Mouse (Mus musculus): Measurements from ENCODE around the gene Fbxo17. TPM values are rescaled to one million over a fixed set of nuclear protein-coding genes. Genes with fewer than 3 reads are reported as not detected.
"Not testable (repeated sequence)": the region's sequence is repeated elsewhere in the genome, so short reads cannot be mapped to it uniquely, and the experiment has no call there.

Gene Fbxo17
- polyA plus RNA-seq, 1 experiment from 2014 or later: 3.1 TPM

DNA sequence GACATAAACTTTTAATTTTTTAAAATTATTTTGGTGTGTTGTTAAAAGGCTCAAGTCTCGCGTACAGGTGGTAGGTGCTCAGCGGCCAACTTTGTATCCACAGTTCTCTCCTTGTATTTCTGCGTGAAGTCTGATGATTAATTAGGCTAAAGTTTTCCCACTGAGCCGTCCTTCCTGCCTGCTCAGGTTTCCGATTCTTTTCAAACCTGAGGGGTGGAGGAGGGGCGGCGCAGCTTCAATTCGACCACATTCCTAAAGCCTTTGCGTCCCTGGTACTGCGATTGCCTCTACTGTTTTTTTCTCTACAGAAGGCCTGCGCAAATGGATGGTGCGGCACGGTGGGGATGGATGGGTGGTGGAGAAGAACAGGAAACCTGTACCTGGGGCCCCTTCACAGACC is 22.2 kb upstream of the Fbxo17 start:
- Histone ChIP-seq H3K4me1 (replicated peaks) (peaks cover 17% of the 10 kb centered on the region), H3K4me3 (0 out of 2 replicates have a peak overlapping the region, but pooled peaks have one; percentile 61), H3K9ac (no peak overlapping the region), H3K27me3 (peaks cover 32% of the 10 kb centered on the region), H3K4me2 (no peak overlapping the region), H3K36me3 (no peaks in the 10 kb centered on the region), H3K9me3 (no peaks in the 10 kb centered on the region), H3K27ac (no peak overlapping the region)
- no peak for ATAC-seq (ENCODE audit: low FRiP score)
- 18% methylated on average over 14 of the region's 14 CpGs for WGBS

DNA sequence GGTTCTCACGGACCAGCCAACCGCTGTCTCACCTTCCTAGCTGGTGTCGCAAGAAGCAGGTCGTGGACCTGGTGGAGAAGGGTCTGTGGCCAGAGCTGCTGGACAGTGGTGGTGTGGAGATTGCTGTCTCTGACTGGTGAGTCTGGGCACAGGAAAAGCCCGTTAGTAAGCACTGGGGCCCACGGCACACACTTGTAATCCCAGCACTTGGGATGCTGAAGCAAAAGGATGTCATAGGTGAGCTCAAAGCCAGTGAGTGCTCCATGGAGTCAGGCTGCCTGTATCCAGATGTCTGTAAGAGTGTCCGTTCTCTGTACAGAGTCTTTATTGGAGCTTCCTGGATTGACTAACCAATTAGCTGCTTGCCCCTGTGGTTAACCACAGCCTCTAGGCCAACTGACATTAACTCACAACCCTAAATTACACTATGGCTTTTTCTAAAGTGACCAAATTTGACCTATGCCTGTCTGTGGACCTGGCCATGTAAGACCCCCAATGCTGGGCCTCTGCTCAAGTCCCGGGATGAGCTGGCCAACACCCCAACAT is 21.6 kb upstream of the Fbxo17 start:
- Histone ChIP-seq H3K27me3 (peaks cover 32% of the 10 kb centered on the region), H3K27ac (no peak overlapping the region), H3K4me2 (no peak overlapping the region), H3K4me1 (replicated peaks) (peaks cover 17% of the 10 kb centered on the region), H3K36me3 (0 out of 2 replicates have a peak, but pooled peaks cover 5% of the 10 kb centered on the region), H3K4me3 (no peak overlapping the region), H3K9ac (no peak overlapping the region), H3K9me3 (no peaks in the 10 kb centered on the region)
- no peak for ATAC-seq (ENCODE audit: low FRiP score)
- WGBS: 53% methylated on average over 8 of the region's 8 CpGs

GRCm38 (mm10) chr7:28697277-28697676 is 19.3 kb upstream of the Fbxo17 start:
- Histone ChIP-seq H3K4me2 (no peak overlapping the region), H3K4me3 (no peak overlapping the region), H3K9me3 (peaks cover 8% of the 10 kb centered on the region; the same call in 1 of the 2 replicates), H3K4me1 (replicated peaks) (peaks cover 17% of the 10 kb centered on the region), H3K9ac (no peak overlapping the region), H3K27me3 (peaks cover 30% of the 10 kb centered on the region), H3K27ac (no peak overlapping the region), H3K36me3 (0 out of 2 replicates have a peak, but pooled peaks cover 10% of the 10 kb centered on the region)
- ATAC-seq (ENCODE audit: low FRiP score): no peak
- 92% methylated on average over 11 of the region's 11 CpGs for WGBS

GRCm38 (mm10) chr7:28700269-28700668 is 16.3 kb upstream of the Fbxo17 start:
- Histone ChIP-seq H3K27ac (no peak overlapping the region), H3K27me3 (peaks cover 1% of the 10 kb centered on the region; the same call in 1 of the 2 replicates), H3K4me2 (no peak overlapping the region), H3K36me3 (0 out of 2 replicates have a peak, but pooled peaks cover 10% of the 10 kb centered on the region), H3K9ac (no peak overlapping the region), H3K4me3 (no peak overlapping the region), H3K9me3 (peaks cover 8% of the 10 kb centered on the region; the same call in 1 of the 2 replicates), H3K4me1 (replicated peaks) (no peaks in the 10 kb centered on the region)
- no peak for ATAC-seq (ENCODE audit: low FRiP score)
- 95% methylated on average over 4 of the region's 4 CpGs for WGBS

- not testable (repeated sequence) for H3K27me3 ChIP-seq; ATAC-seq (ENCODE audit: low FRiP score); H3K9me3 ChIP-seq; H3K4me2 ChIP-seq; H3K27ac ChIP-seq; H3K4me1 ChIP-seq (replicated peaks); H3K4me3 ChIP-seq; H3K9ac ChIP-seq; H3K36me3 ChIP-seq
- 93% methylated on average over 12 of the region's 12 CpGs for WGBS
These were observed 15.3 kb upstream of the Fbxo17 start for GRCm38 (mm10) chr7:28701306-28701705.

DNA sequence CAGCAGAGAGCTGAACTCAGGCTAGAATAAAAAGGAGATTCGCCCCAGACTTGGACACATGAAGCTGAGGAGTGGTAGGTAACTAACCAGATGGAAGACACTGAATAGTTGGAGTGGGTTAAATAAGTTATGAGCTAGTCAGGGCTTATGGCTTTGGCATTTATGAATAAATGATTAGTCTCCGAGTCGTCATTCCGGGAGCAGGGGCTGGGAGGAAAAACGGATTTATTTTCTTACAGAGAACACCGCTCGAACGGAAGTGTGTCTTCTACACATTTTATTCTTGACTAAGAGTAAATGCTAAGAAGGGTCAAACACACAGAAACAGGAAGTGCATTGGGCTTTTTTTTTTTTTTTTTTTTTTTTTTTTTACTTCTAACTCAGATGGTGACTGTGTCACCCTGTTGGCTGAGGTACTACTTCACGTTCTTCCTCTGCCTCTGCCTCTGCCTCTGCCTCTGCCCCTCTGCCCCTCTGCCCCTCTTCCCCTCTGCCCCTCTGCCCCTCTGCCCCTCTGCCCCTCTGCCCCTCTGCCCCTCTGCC is 13.9 kb upstream of the Fbxo17 start:
- no peaks in the 10 kb centered on the region for H3K27me3 ChIP-seq
- ATAC-seq (ENCODE audit: low FRiP score): no peak
- H3K36me3 ChIP-seq: 0 out of 2 replicates have a peak, but pooled peaks cover 10% of the 10 kb centered on the region
- no peaks in the 10 kb centered on the region for H3K4me1 ChIP-seq (replicated peaks)
- no peak overlapping the region for H3K9ac ChIP-seq
- H3K9me3 ChIP-seq: peaks cover 8% of the 10 kb centered on the region; the same call in 1 of the 2 replicates
- WGBS: 75% methylated on average over 9 of the region's 9 CpGs
- H3K4me2 ChIP-seq: no peak overlapping the region
- H3K4me3 ChIP-seq: no peak overlapping the region
- H3K27ac ChIP-seq: no peak overlapping the region

DNA sequence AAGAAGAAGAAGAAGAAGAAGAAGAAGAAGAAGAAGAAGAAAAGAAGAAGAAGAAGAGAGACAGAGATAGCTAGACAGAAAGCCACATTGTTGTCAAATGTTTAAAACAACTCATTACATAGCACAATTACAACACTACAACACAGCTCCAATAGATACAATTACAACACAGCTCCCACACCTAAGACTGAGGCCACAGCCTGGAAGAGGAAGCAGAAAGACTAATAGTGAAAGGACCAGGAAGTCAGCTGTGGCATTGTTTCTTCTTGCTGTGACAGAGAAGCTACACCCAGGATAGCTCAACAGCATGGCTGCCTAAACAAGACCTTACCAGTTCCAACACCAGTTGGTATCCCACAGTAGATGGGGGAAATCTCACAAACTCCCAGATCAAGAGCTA is 7.2 kb upstream of the Fbxo17 start:
- Histone ChIP-seq H3K36me3 (no peaks in the 10 kb centered on the region), H3K4me2 (no peak overlapping the region), H3K9ac (no peak overlapping the region), H3K27me3 (no peaks in the 10 kb centered on the region), H3K4me1 (replicated peaks) (no peaks in the 10 kb centered on the region), H3K27ac (no peak overlapping the region), H3K9me3 (no peaks in the 10 kb centered on the region), H3K4me3 (no peak overlapping the region)
- ATAC-seq (ENCODE audit: low FRiP score): no peak

DNA sequence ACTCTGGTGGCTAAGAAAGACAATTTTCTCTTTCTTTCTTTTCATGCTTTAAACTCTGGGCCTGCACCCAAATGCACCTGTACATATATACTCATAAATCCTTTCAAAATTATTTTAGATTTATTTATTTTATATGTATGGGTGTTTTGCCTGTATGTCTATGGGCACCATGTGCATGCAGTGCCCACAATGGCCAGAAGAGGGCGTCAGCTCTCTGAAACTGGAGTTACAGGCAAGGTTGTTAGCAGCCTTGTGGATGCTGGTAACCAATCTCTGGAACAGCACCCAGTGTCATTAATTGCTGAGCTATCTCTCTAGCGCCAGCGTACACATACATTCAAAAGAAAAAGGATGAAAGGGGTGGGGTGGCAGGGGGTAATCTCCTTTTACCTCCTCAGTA is 5.6 kb upstream of the Fbxo17 start:
- WGBS: 70% methylated on average over 3 of the region's 3 CpGs
- Histone ChIP-seq H3K9ac (no peak overlapping the region), H3K27ac (no peak overlapping the region), H3K9me3 (no peaks in the 10 kb centered on the region), H3K4me3 (no peak overlapping the region), H3K27me3 (no peaks in the 10 kb centered on the region), H3K4me1 (replicated peaks) (no peaks in the 10 kb centered on the region), H3K4me2 (no peak overlapping the region), H3K36me3 (no peaks in the 10 kb centered on the region)
- ATAC-seq (ENCODE audit: low FRiP score): no peak

DNA sequence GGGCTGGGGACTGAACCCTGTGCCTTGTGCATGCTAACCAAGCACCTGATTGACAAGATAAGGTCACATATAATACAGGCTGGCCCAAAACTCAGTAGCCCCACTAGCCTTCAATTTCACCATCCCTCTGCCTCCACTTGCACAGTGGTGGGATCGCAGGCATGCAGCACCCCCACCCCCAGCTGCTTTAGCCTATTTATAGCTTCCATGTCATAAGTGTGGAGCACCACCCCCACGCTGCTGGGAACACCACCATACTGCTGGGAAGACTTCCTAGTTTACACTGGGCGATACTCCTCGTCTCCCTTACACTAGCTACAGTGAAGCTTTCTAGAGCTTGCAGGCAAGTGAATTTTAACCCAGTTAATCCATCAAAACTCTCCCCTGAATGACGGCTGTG is 1.9 kb upstream of the Fbxo17 start:
- no peaks in the 10 kb centered on the region for H3K27me3 ChIP-seq
- ATAC-seq (ENCODE audit: low FRiP score): no peak
- no peak overlapping the region for H3K4me3 ChIP-seq
- no peak overlapping the region for H3K27ac ChIP-seq
- peaks cover 8% of the 10 kb centered on the region for H3K4me1 ChIP-seq (replicated peaks)
- no peak overlapping the region for H3K4me2 ChIP-seq
- H3K9ac ChIP-seq: no peak overlapping the region
- 87% methylated on average over 5 of the region's 5 CpGs for WGBS
- H3K9me3 ChIP-seq: no peaks in the 10 kb centered on the region
- no peaks in the 10 kb centered on the region for H3K36me3 ChIP-seq

DNA sequence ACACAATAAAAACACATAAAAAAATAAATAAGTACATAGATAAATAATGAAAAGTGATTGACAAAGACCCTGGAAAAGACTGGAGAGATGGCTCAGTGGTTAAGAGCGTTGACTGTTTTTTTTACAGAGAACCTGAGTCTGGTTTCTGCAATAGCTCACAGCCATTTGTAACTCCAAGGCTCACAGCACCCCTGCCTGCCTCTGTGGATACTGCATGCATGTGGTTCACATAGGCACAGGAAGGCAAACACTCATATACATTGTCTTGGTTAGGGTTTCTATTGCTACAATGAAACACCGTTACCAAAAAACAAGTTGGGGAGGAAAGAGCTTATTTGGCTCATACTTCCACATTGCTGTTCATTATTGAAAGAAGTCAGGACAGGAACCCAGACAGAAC is 1.0 kb upstream of the Fbxo17 start:
- 96% methylated on average over 2 of the region's 2 CpGs for WGBS
- H3K4me1 ChIP-seq (replicated peaks): peaks cover 8% of the 10 kb centered on the region
- ATAC-seq (ENCODE audit: low FRiP score): no peak
- H3K27me3 ChIP-seq: no peaks in the 10 kb centered on the region
- H3K4me3 ChIP-seq: no peak overlapping the region
- H3K9ac ChIP-seq: no peak overlapping the region
- H3K9me3 ChIP-seq: no peaks in the 10 kb centered on the region
- H3K36me3 ChIP-seq: no peaks in the 10 kb centered on the region
- no peak overlapping the region for H3K27ac ChIP-seq
- no peak overlapping the region for H3K4me2 ChIP-seq

- H3K9me3 ChIP-seq: no peaks in the 10 kb centered on the region
- H3K36me3 ChIP-seq: no peaks in the 10 kb centered on the region
- no peaks in the 10 kb centered on the region for H3K27me3 ChIP-seq
- no peak overlapping the region for H3K27ac ChIP-seq
- H3K4me3 ChIP-seq: no peak overlapping the region
- WGBS: 89% methylated on average over 10 of the region's 10 CpGs
- no peak for ATAC-seq (ENCODE audit: low FRiP score)
- H3K4me1 ChIP-seq (replicated peaks): peaks cover 8% of the 10 kb centered on the region
- H3K9ac ChIP-seq: no peak overlapping the region
- no peak overlapping the region for H3K4me2 ChIP-seq
These were observed 1.1 kb downstream of the Fbxo17 start for GRCm38 (mm10) chr7:28717726-28718125.

GRCm38 (mm10) chr7:28719159-28719558 is 2.6 kb downstream of the Fbxo17 start:
- ATAC-seq (ENCODE audit: low FRiP score): no peak
- Histone ChIP-seq H3K36me3 (no peaks in the 10 kb centered on the region), H3K9me3 (no peaks in the 10 kb centered on the region)

GRCm38 (mm10) chr7:28719650-28720049 is 3.0 kb downstream of the Fbxo17 start:
- WGBS: 82% methylated on average over 2 of the region's 2 CpGs
- H3K9ac ChIP-seq: no peak overlapping the region

More at GRCm38 (mm10) chr7:28719159-28719558, 2.6 kb downstream of the Fbxo17 start:
- Histone ChIP-seq H3K4me1 (replicated peaks) (peaks cover 8% of the 10 kb centered on the region), H3K4me2 (no peak overlapping the region), H3K4me3 (no peak overlapping the region), H3K27me3 (no peaks in the 10 kb centered on the region), H3K27ac (no peak overlapping the region), H3K9ac (no peak overlapping the region)
- WGBS: 62% methylated on average over 4 of the region's 4 CpGs

More at GRCm38 (mm10) chr7:28719650-28720049, 3.0 kb downstream of the Fbxo17 start:
- Histone ChIP-seq H3K27me3 (no peaks in the 10 kb centered on the region), H3K4me2 (no peak overlapping the region), H3K4me3 (no peak overlapping the region), H3K27ac (no peak overlapping the region), H3K36me3 (no peaks in the 10 kb centered on the region), H3K4me1 (replicated peaks) (peaks cover 8% of the 10 kb centered on the region), H3K9me3 (no peaks in the 10 kb centered on the region)
- no peak for ATAC-seq (ENCODE audit: low FRiP score)

Data from hindbrain, embryonic 13.5 days (tissue).